12 mouse cellular contexts compared by ENCODE assay signal in the genomic region with DNA sequence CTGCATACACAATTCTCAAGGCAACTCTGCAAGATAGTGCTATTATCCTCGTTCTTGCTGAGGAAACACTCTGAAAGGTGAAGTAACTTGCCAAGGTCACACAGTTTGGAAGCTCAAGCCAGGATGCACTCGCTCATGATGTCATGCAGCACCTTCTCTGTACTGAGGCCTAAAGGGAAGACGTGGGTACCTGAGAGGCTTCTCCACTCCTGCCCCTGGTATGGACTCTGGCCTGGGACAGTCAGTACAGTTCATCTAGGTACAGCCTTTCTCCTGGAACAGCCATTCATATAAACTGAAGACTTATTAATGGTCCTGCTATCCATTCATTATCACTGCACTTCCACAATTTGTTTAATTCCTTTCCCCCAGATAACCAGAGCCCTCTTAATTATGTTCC.
"Had no signal": no experiment of that assay in that cellular context is flagged by ENCODE, and none has a peak within 500 bp of the region (broad histone marks: within the 10 kb centered on the region; RNA-seq: fewer than 3 reads in every experiment).

No protein-coding gene starts in this region.

- H3K36me3 ChIP-seq: intestine, embryonic 15.5 days; liver, embryonic 13.5 days had no signal

- DNase-seq: kidney, postnatal 10 days; layer of hippocampus, postnatal 36 days; liver, embryonic 13.5 days; lung, adult 2 months; lung, postnatal 14 days; lung, postnatal 4 days; midbrain, embryonic 14.5 days; thymus, adult 18-20 months; thymus, postnatal 36 days had no signal

- H3K4me1 ChIP-seq: intestine, embryonic 15.5 days; liver, embryonic 13.5 days had no signal

- H3K9me3 ChIP-seq: intestine, embryonic 15.5 days; liver, embryonic 13.5 days had no signal

- ATAC-seq: intestine, embryonic 15.5 days had no signal

- H3K27ac ChIP-seq: intestine, embryonic 15.5 days; left cerebral cortex, adult 2 months; liver, embryonic 13.5 days had no signal

- H3K9ac ChIP-seq: intestine, embryonic 15.5 days; liver, embryonic 13.5 days had no signal

- H3K4me3 ChIP-seq: intestine, embryonic 15.5 days; left cerebral cortex, adult 2 months; liver, embryonic 13.5 days had no signal

- H3K27me3 ChIP-seq: intestine, embryonic 15.5 days; liver, embryonic 13.5 days had no signal

- H3K4me2 ChIP-seq: intestine, embryonic 15.5 days; liver, embryonic 13.5 days; midbrain, embryonic 11.5 days had no signal
